Mouse (Mus musculus) left cerebral cortex, adult 2 months (tissue): ENCODE data around the gene Pik3r2. TPM values are rescaled to one million over a fixed set of nuclear protein-coding genes. Genes with fewer than 3 reads are reported as not detected.
A peak's percentile ranks its signal among the peaks of the same experiment; 100 is the strongest.

Experiments
- DNase-seq, 2 experiments: peaks; one replicate each; pipeline ENCODE4 v3.0.0; 2021 to 2022; ENCODE audit warnings: low spot score in 2 of 2, mixed read lengths in 1 of 2; ENCODE audit errors: extremely low spot score in 1 of 2
- H3K27ac ChIP-seq: fragments of 200-600 bp; 2 replicates; pipeline ENCODE4 v1.8.1; 2022
- H3K4me3 ChIP-seq: fragments of 200-600 bp; 2 replicates; pipeline ENCODE4 v1.8.1; 2022
- CTCF ChIP-seq: fragments of 200-600 bp; IDR thresholded peaks from 2 replicates; pipeline ENCODE4 v1.8.1; 2022; ENCODE audit warnings: antibody characterized with exemption, mild to moderate bottlenecking, moderate library complexity
- intact Hi-C: fragments of 180-260 bp; cut with DNase I; formaldehyde crosslinking; loops from one replicate; pipeline ENCODE4 v1.15.1; 2025
- total RNA-seq, 2 experiments: library from RNA; stranded (reverse); gene quantifications; 2 replicates each; pipeline ENCODE4 v1.2.3; 2021

Pik3r2 gene
- total RNA-seq, 2 experiments from 2014 or later: 159 to 160 TPM

GRCm38 (mm10) chr8:70808955-70809701 lies 32.6 kb upstream of the Pik3r2 start:
- no peak for DNase-seq
- no peak overlapping the region for H3K4me3 ChIP-seq
- no peak for TF ChIP-seq CTCF
- H3K27ac ChIP-seq: no peak overlapping the region
- intact Hi-C loops: no loop called here

GRCm38 (mm10) chr8:70808239-70808638 lies 31.7 kb upstream of the Pik3r2 start, which contains the start of gene Il12rb1:
Il12rb1 (plus strand) TSS chr8:70808449.
- intact Hi-C loops: no loop called here
- Histone ChIP-seq H3K27ac (no peak within 1 kb of the TSS; the same call in 1 of the 2 replicates), H3K4me3 (no peak within 1 kb of the TSS)
- TF ChIP-seq CTCF: no peak
- no peak for DNase-seq

GRCm38 (mm10) chr8:70807304-70807703 lies 30.8 kb upstream of the Pik3r2 start:
- TF ChIP-seq CTCF: no peak
- Histone ChIP-seq H3K4me3 (no peak overlapping the region), H3K27ac (peak overlapping the region; percentile 67; the same call in 1 of the 2 replicates)
- DNase-seq: no peak
- intact Hi-C loops: no loop called here

GRCm38 (mm10) chr8:70806541-70806940 lies 30.0 kb upstream of the Pik3r2 start:
- no peak for TF ChIP-seq CTCF
- intact Hi-C loops: no loop called here
- peak overlapping the region; percentile 67 for H3K27ac ChIP-seq
- no peak for DNase-seq
- no peak overlapping the region for H3K4me3 ChIP-seq

GRCm38 (mm10) chr8:70804481-70805206 lies 28.1 kb upstream of the Pik3r2 start, which contains the start of gene Mast3:
Mast3 (minus strand) TSS chr8:70805054.
- DNase-seq: peak; percentile 84 to 85
- intact Hi-C loops: loop anchor here (2.0 kb wide), 1 partner anchor 34 kb away; the partner anchor contains the start of gene Arrdc2
- H3K27ac ChIP-seq: peak within 1 kb of the TSS; percentile 90
- no peak for TF ChIP-seq CTCF
- H3K4me3 ChIP-seq: peak within 1 kb of the TSS; percentile 72

- intact Hi-C loops: loop anchor here (2.0 kb wide), 1 partner anchor 35 kb away; the partner anchor contains the start of gene Arrdc2
These were observed 27.4 kb upstream of the Pik3r2 start for GRCm38 (mm10) chr8:70803761-70804480.

GRCm38 (mm10) chr8:70802786-70803510 lies 26.4 kb upstream of the Pik3r2 start:
- Histone ChIP-seq H3K4me3 (peak overlapping the region; percentile 72), H3K27ac (peak overlapping the region; percentile 90)
- no peak; the same call in 1 of the 2 replicates for TF ChIP-seq CTCF
- no peak for DNase-seq
- intact Hi-C loops: no loop called here

More at GRCm38 (mm10) chr8:70803761-70804480, 27.4 kb upstream of the Pik3r2 start:
- peak overlapping the region; percentile 72 for H3K4me3 ChIP-seq
- H3K27ac ChIP-seq: peak overlapping the region; percentile 90
- DNase-seq: peak; percentile 78 to 87
- no peak for TF ChIP-seq CTCF

GRCm38 (mm10) chr8:70801830-70802229 lies 25.3 kb upstream of the Pik3r2 start:
- intact Hi-C loops: no loop called here
- H3K27ac ChIP-seq: peak overlapping the region; percentile 90
- TF ChIP-seq CTCF: no peak
- DNase-seq: no peak
- no peak overlapping the region; the same call in 1 of the 2 replicates for H3K4me3 ChIP-seq

- TF ChIP-seq CTCF: no peak
- intact Hi-C loops: no loop called here
- H3K4me3 ChIP-seq: 0 out of 2 replicates have a peak overlapping the region, but pooled peaks have one; percentile 3
- peak overlapping the region; percentile 90 for H3K27ac ChIP-seq
- DNase-seq: peak; percentile 75 to 86
These were observed 24.6 kb upstream of the Pik3r2 start for GRCm38 (mm10) chr8:70801156-70801555.

GRCm38 (mm10) chr8:70800648-70801047 lies 24.1 kb upstream of the Pik3r2 start:
- H3K4me3 ChIP-seq: 0 out of 2 replicates have a peak overlapping the region, but pooled peaks have one; percentile 3
- intact Hi-C loops: no loop called here
- H3K27ac ChIP-seq: peak overlapping the region; percentile 90
- no peak for TF ChIP-seq CTCF
- peak; percentile 61 to 79 for DNase-seq

- no peak; the same call in 1 of the 2 replicates for TF ChIP-seq CTCF
- no peak for DNase-seq
- intact Hi-C loops: no loop called here
- peak overlapping the region; percentile 88 for H3K27ac ChIP-seq
- peak overlapping the region; percentile 67 for H3K4me3 ChIP-seq
These were observed 21.8 kb upstream of the Pik3r2 start for GRCm38 (mm10) chr8:70798281-70798680.
